Mouse (Mus musculus): ENCODE data around the gene Eef1akmt3. TPM values are rescaled to one million over a fixed set of nuclear protein-coding genes. Genes with fewer than 3 reads are reported as not detected.

Gene Eef1akmt3
- polyA plus RNA-seq, 1 experiment, result not detected

GRCm38 (mm10) chr10:127058161-127058560 is 16.8 kb upstream of the Eef1akmt3 start:
- peaks cover 20% of the 10 kb centered on the region for H3K4me1 ChIP-seq (ENCODE audit: control insufficient read depth, insufficient read depth, low read length)
- no peak overlapping the region for H3K27ac ChIP-seq (ENCODE audit: insufficient read depth, low read depth, low read length)
- H3K4me3 ChIP-seq (ENCODE audit: insufficient read depth, low read depth, low read length), result peak overlapping the region; percentile 78
- TF ChIP-seq CTCF (IDR thresholded peaks at IDR 0.05; ENCODE audit: insufficient read depth, low read depth, low read length) (peak; percentile 94), POLR2A (IDR thresholded peaks at IDR 0.05; ENCODE audit: insufficient read depth, low read depth, low read length) (no peak)
- 2% methylated on average over 9 of the region's 9 CpGs for WGBS

GRCm38 (mm10) chr10:127056490-127056889 is 15.2 kb upstream of the Eef1akmt3 start:
- Histone ChIP-seq H3K4me1 (ENCODE audit: control insufficient read depth, insufficient read depth, low read length) (peaks cover 20% of the 10 kb centered on the region), H3K4me3 (ENCODE audit: insufficient read depth, low read depth, low read length) (no peak overlapping the region), H3K27ac (ENCODE audit: insufficient read depth, low read depth, low read length) (no peak overlapping the region)
- no peak for TF ChIP-seq CTCF (IDR thresholded peaks at IDR 0.05; ENCODE audit: insufficient read depth, low read depth, low read length)
- no peak for TF ChIP-seq POLR2A (IDR thresholded peaks at IDR 0.05; ENCODE audit: insufficient read depth, low read depth, low read length)
- WGBS, result 89% methylated on average over 20 of the region's 20 CpGs

- no peak overlapping the region for H3K27ac ChIP-seq (ENCODE audit: insufficient read depth, low read depth, low read length)
- 90% methylated on average over 8 of the region's 8 CpGs for WGBS
- peaks cover 14% of the 10 kb centered on the region for H3K4me1 ChIP-seq (ENCODE audit: control insufficient read depth, insufficient read depth, low read length)
- H3K4me3 ChIP-seq (ENCODE audit: insufficient read depth, low read depth, low read length), result no peak overlapping the region
- TF ChIP-seq CTCF (IDR thresholded peaks at IDR 0.05; ENCODE audit: insufficient read depth, low read depth, low read length), result no peak
- TF ChIP-seq POLR2A (IDR thresholded peaks at IDR 0.05; ENCODE audit: insufficient read depth, low read depth, low read length), result no peak
These were observed 14.1 kb upstream of the Eef1akmt3 start for GRCm38 (mm10) chr10:127055406-127055805.

- 79% methylated on average over 4 of the region's 4 CpGs for WGBS
- H3K4me1 ChIP-seq (ENCODE audit: control insufficient read depth, insufficient read depth, low read length), result peaks cover 12% of the 10 kb centered on the region
- no peak for TF ChIP-seq CTCF (IDR thresholded peaks at IDR 0.05; ENCODE audit: insufficient read depth, low read depth, low read length)
- no peak for TF ChIP-seq POLR2A (IDR thresholded peaks at IDR 0.05; ENCODE audit: insufficient read depth, low read depth, low read length)
- no peak overlapping the region for H3K27ac ChIP-seq (ENCODE audit: insufficient read depth, low read depth, low read length)
- H3K4me3 ChIP-seq (ENCODE audit: insufficient read depth, low read depth, low read length), result no peak overlapping the region
These were observed 13.3 kb upstream of the Eef1akmt3 start for GRCm38 (mm10) chr10:127054646-127055045.

- WGBS, result 22% methylated on average over 10 of the region's 10 CpGs
- TF ChIP-seq CTCF (IDR thresholded peaks at IDR 0.05; ENCODE audit: insufficient read depth, low read depth, low read length) (no peak), POLR2A (IDR thresholded peaks at IDR 0.05; ENCODE audit: insufficient read depth, low read depth, low read length) (no peak)
- no peak overlapping the region for H3K27ac ChIP-seq (ENCODE audit: insufficient read depth, low read depth, low read length)
These were observed 8.8 kb upstream of the Eef1akmt3 start for GRCm38 (mm10) chr10:127050119-127050474.

GRCm38 (mm10) chr10:127049395-127050118 is 8.2 kb upstream of the Eef1akmt3 start:
- WGBS, result 4% methylated on average over 29 of the region's 29 CpGs
- TF ChIP-seq POLR2A (IDR thresholded peaks at IDR 0.05; ENCODE audit: insufficient read depth, low read depth, low read length), result no peak
- no peak for TF ChIP-seq CTCF (IDR thresholded peaks at IDR 0.05; ENCODE audit: insufficient read depth, low read depth, low read length)
- Histone ChIP-seq H3K27ac (ENCODE audit: insufficient read depth, low read depth, low read length) (no peak overlapping the region), H3K4me1 (ENCODE audit: control insufficient read depth, insufficient read depth, low read length) (peaks cover 13% of the 10 kb centered on the region), H3K4me3 (ENCODE audit: insufficient read depth, low read depth, low read length) (no peak overlapping the region)

More at GRCm38 (mm10) chr10:127050119-127050474, 8.8 kb upstream of the Eef1akmt3 start:
- H3K4me3 ChIP-seq (ENCODE audit: insufficient read depth, low read depth, low read length), result no peak overlapping the region
- peaks cover 13% of the 10 kb centered on the region for H3K4me1 ChIP-seq (ENCODE audit: control insufficient read depth, insufficient read depth, low read length)

GRCm38 (mm10) chr10:127048608-127049394 is 7.5 kb upstream of the Eef1akmt3 start:
- Histone ChIP-seq H3K4me3 (ENCODE audit: insufficient read depth, low read depth, low read length) (no peak overlapping the region), H3K27ac (ENCODE audit: insufficient read depth, low read depth, low read length) (no peak overlapping the region), H3K4me1 (ENCODE audit: control insufficient read depth, insufficient read depth, low read length) (peaks cover 13% of the 10 kb centered on the region)
- 4% methylated on average over 35 of the region's 35 CpGs for WGBS
- no peak for TF ChIP-seq POLR2A (IDR thresholded peaks at IDR 0.05; ENCODE audit: insufficient read depth, low read depth, low read length)
- no peak for TF ChIP-seq CTCF (IDR thresholded peaks at IDR 0.05; ENCODE audit: insufficient read depth, low read depth, low read length)

- TF ChIP-seq POLR2A (IDR thresholded peaks at IDR 0.05; ENCODE audit: insufficient read depth, low read depth, low read length) (no peak), CTCF (IDR thresholded peaks at IDR 0.05; ENCODE audit: insufficient read depth, low read depth, low read length) (no peak)
- no peak within 1 kb of the TSS for H3K4me3 ChIP-seq (ENCODE audit: insufficient read depth, low read depth, low read length)
- no peak within 1 kb of the TSS for H3K27ac ChIP-seq (ENCODE audit: insufficient read depth, low read depth, low read length)
- H3K4me1 ChIP-seq (ENCODE audit: control insufficient read depth, insufficient read depth, low read length), result peaks cover 13% of the 10 kb centered on the region
- WGBS, result 28% methylated on average over 5 of the region's 5 CpGs
These were observed 6.6 kb upstream of the Eef1akmt3 start, which contains the start of gene Cyp27b1 for GRCm38 (mm10) chr10:127047954-127048353. Gene Cyp27b1, plus strand, starts transcription at chr10:127048250.

GRCm38 (mm10) chr10:127043187-127043586 is 1.9 kb upstream of the Eef1akmt3 start:
- WGBS, result 87% methylated on average over 6 of the region's 6 CpGs

More at GRCm38 (mm10) chr10:127043187-127043586, 1.9 kb upstream of the Eef1akmt3 start:
- Histone ChIP-seq H3K4me1 (ENCODE audit: control insufficient read depth, insufficient read depth, low read length) (peaks cover 1% of the 10 kb centered on the region), H3K4me3 (ENCODE audit: insufficient read depth, low read depth, low read length) (no peak overlapping the region), H3K27ac (ENCODE audit: insufficient read depth, low read depth, low read length) (no peak overlapping the region)
- no peak for TF ChIP-seq POLR2A (IDR thresholded peaks at IDR 0.05; ENCODE audit: insufficient read depth, low read depth, low read length)

Data from olfactory bulb, adult 2 months (tissue).